Mouse (Mus musculus) MEL (cell line): ENCODE results near the gene Opcml. TPM values are rescaled to one million over a fixed set of nuclear protein-coding genes. Genes with fewer than 3 reads are reported as not detected.

Experiments
- DNase-seq: peaks from one replicate; pipeline ENCODE4 v3.0.0; 2011; ENCODE audit warnings: low read depth, low spot score
- H3K27ac ChIP-seq: 2 replicates; pipeline ENCODE4 v1.5.1; 2012; ENCODE audit warnings: low read depth, mild to moderate bottlenecking, control low read depth, low read length, moderate library complexity; ENCODE audit not compliant: control insufficient read depth
- H3K27me3 ChIP-seq, 2 experiments: fragments of 150-350 bp in 1 of 2; sonication (generic) in 1 of 2; 2 replicates each; pipeline ENCODE4 v1.6.1; 2012; ENCODE audit warnings: low read length in 2 of 2, mild to moderate bottlenecking in 2 of 2, improper control_type of control experiment in 1 of 2, moderate library complexity in 1 of 2; ENCODE audit not compliant: insufficient read depth in 2 of 2, control insufficient read depth in 1 of 2
- H3K36me3 ChIP-seq, 2 experiments: 2 replicates each; pipeline ENCODE4 v1.6.1; 2012 to 2014; ENCODE audit warnings: low read length in 2 of 2, improper control_type of control experiment in 1 of 2, inconsistent platforms in 1 of 2, mild to moderate bottlenecking in 1 of 2; ENCODE audit not compliant: insufficient read depth in 2 of 2, control insufficient read depth in 1 of 2
- H3K4me1 ChIP-seq, 2 experiments: fragments of 150-350 bp in 1 of 2; sonication (generic) in 1 of 2; 2 replicates each; pipeline ENCODE4 v1.6.1; 2012; ENCODE audit warnings: low read length in 2 of 2, improper control_type of control experiment in 1 of 2, mild to moderate bottlenecking in 1 of 2; ENCODE audit not compliant: insufficient read depth in 2 of 2, control insufficient read depth in 1 of 2
- H3K4me3 ChIP-seq, 2 experiments: fragments of 150-350 bp in 1 of 2; sonication (generic) in 1 of 2; 2 replicates each; pipeline ENCODE4 v1.5.1; 2012; ENCODE audit warnings: low read depth in 2 of 2, low read length in 2 of 2, mild to moderate bottlenecking in 2 of 2, moderate library complexity in 2 of 2, control low read depth in 1 of 2, improper control_type of control experiment in 1 of 2; ENCODE audit not compliant: control insufficient read depth in 1 of 2, insufficient read depth in 1 of 2
- H3K79me2 ChIP-seq: 2 replicates; pipeline ENCODE4 v1.6.1; 2012; ENCODE audit warnings: mild to moderate bottlenecking, low read length, moderate library complexity; ENCODE audit not compliant: control insufficient read depth, poor library complexity, insufficient read depth
- H3K9ac ChIP-seq: 2 replicates; pipeline ENCODE4 v1.6.1; 2012; ENCODE audit warnings: low read depth, mild to moderate bottlenecking, control low read depth, low read length, moderate library complexity; ENCODE audit not compliant: control insufficient read depth, poor library complexity, severe bottlenecking
- H3K9me3 ChIP-seq: fragments of 150-350 bp; sonication (generic); replicated peaks from 2 replicates; pipeline ENCODE4 v1.6.1; 2012; ENCODE audit warnings: mild to moderate bottlenecking, low read length, improper control_type of control experiment, moderate library complexity; ENCODE audit not compliant: insufficient read depth
- BHLHE40 ChIP-seq: IDR thresholded peaks from 2 replicates; pipeline ENCODE4 v1.6.1; 2012; ENCODE audit warnings: low read depth, mild to moderate bottlenecking, inconsistent platforms, low read length, improper control_type of control experiment, borderline replicate concordance
- CHD2 ChIP-seq: IDR thresholded peaks from 2 replicates; pipeline ENCODE4 v1.6.1; 2011; ENCODE audit warnings: low read length, improper control_type of control experiment
- E2F4 ChIP-seq: IDR thresholded peaks from 2 replicates; pipeline ENCODE4 v1.6.1; 2011; ENCODE audit warnings: low read depth, low read length, improper control_type of control experiment, borderline replicate concordance
- ETS1 ChIP-seq: IDR thresholded peaks from 2 replicates; pipeline ENCODE4 v1.6.1; 2012; ENCODE audit warnings: low read depth, mild to moderate bottlenecking, inconsistent platforms, low read length, improper control_type of control experiment, moderate library complexity
- GABPA ChIP-seq: IDR thresholded peaks from 2 replicates; pipeline ENCODE4 v1.6.1; 2012; ENCODE audit warnings: low read depth, mild to moderate bottlenecking, inconsistent platforms, low read length, improper control_type of control experiment, moderate library complexity
- GATA1 ChIP-seq: IDR thresholded peaks from 2 replicates; pipeline ENCODE4 v1.6.1; 2011; ENCODE audit warnings: low read depth, low read length, improper control_type of control experiment
- JUND ChIP-seq: IDR thresholded peaks from 2 replicates; pipeline ENCODE4 v1.6.1; 2011; ENCODE audit warnings: low read depth, mild to moderate bottlenecking, improper control_type of control experiment, low read length
- MAX ChIP-seq: IDR thresholded peaks from 2 replicates; pipeline ENCODE4 v1.6.1; 2011; ENCODE audit warnings: low read length, improper control_type of control experiment
- MAZ ChIP-seq: IDR thresholded peaks from 2 replicates; pipeline ENCODE4 v1.6.1; 2012; ENCODE audit warnings: low read depth, mild to moderate bottlenecking, inconsistent platforms, low read length, improper control_type of control experiment
- MYC ChIP-seq: IDR thresholded peaks from 2 replicates; pipeline ENCODE4 v1.6.1; 2011; ENCODE audit warnings: low read depth, mild to moderate bottlenecking, low read length, improper control_type of control experiment, moderate library complexity
- POLR2AphosphoS2 ChIP-seq: IDR thresholded peaks from 2 replicates; pipeline ENCODE4 v1.6.1; 2011; ENCODE audit warnings: low read length, improper control_type of control experiment
- POLR2AphosphoS5 ChIP-seq: IDR thresholded peaks from 2 replicates; pipeline ENCODE4 v1.6.1; 2012; ENCODE audit warnings: low read depth, borderline replicate concordance, mild to moderate bottlenecking, inconsistent platforms, low read length, moderate library complexity, mixed read lengths
- RCOR1 ChIP-seq: IDR thresholded peaks from 2 replicates; pipeline ENCODE4 v1.6.1; 2012; ENCODE audit warnings: low read depth, mild to moderate bottlenecking, inconsistent platforms, low read length, improper control_type of control experiment
- SIN3A ChIP-seq: IDR thresholded peaks from 2 replicates; pipeline ENCODE4 v1.6.1; 2012; ENCODE audit warnings: low read length, improper control_type of control experiment, inconsistent platforms
- TBP ChIP-seq: IDR thresholded peaks from 2 replicates; pipeline ENCODE4 v1.8.0; 2011; ENCODE audit warnings: low read depth, low read length, improper control_type of control experiment
- USF2 ChIP-seq, 2 experiments: IDR thresholded peaks; 2 replicates each; pipeline ENCODE4 v1.6.1; 2011 to 2012; ENCODE audit warnings: improper control_type of control experiment in 2 of 2, low read length in 2 of 2, borderline replicate concordance in 1 of 2, inconsistent platforms in 1 of 2, low read depth in 1 of 2, mild to moderate bottlenecking in 1 of 2; ENCODE audit not compliant: insufficient read depth in 1 of 2
- ZMIZ1 ChIP-seq: IDR thresholded peaks from 2 replicates; pipeline ENCODE4 v1.6.1; 2012; ENCODE audit warnings: low read depth, mild to moderate bottlenecking, inconsistent platforms, low read length, improper control_type of control experiment, moderate library complexity
- polyA plus RNA-seq, 2 experiments: library from polyadenylated mRNA; stranded (reverse) in 1 of 2; unstranded in 1 of 2; fragments of >175 nt in 1 of 2; fragments of >200 nt in 1 of 2; gene quantifications; 2 replicates each; pipeline versions ENCODE4 v1.2.1 to v1.2.4; 2012; ENCODE audit warnings: low replicate concordance in 2 of 2, low read depth in 1 of 2; ENCODE audit not compliant: insufficient read length in 2 of 2, insufficient read depth in 1 of 2, missing spikeins in 1 of 2
- total RNA-seq: library from RNA; depleted of rRNA; stranded (reverse); fragments of 300-350 nt; gene quantifications from 2 replicates; pipeline ENCODE4 v1.2.3, GENCODE M21; 2012

Opcml gene
- total and polyA plus RNA-seq, 3 experiments: not detected

- Histone ChIP-seq H3K36me3 (no peaks in the 10 kb centered on the region), H3K27me3 (no peaks in the 10 kb centered on the region), H3K4me1 (no peaks in the 10 kb centered on the region), H3K27ac (no peak overlapping the region), H3K4me3 (no peak overlapping the region), H3K9me3 (no peaks in the 10 kb centered on the region), H3K9ac (no peak overlapping the region), H3K79me2 (no peaks in the 10 kb centered on the region)
- TF ChIP-seq MAX: no peak
- no peak for DNase-seq
Measured at GRCm38 (mm10) chr9:28764149-28764548, 973.6 kb downstream of the Opcml start.

DNA sequence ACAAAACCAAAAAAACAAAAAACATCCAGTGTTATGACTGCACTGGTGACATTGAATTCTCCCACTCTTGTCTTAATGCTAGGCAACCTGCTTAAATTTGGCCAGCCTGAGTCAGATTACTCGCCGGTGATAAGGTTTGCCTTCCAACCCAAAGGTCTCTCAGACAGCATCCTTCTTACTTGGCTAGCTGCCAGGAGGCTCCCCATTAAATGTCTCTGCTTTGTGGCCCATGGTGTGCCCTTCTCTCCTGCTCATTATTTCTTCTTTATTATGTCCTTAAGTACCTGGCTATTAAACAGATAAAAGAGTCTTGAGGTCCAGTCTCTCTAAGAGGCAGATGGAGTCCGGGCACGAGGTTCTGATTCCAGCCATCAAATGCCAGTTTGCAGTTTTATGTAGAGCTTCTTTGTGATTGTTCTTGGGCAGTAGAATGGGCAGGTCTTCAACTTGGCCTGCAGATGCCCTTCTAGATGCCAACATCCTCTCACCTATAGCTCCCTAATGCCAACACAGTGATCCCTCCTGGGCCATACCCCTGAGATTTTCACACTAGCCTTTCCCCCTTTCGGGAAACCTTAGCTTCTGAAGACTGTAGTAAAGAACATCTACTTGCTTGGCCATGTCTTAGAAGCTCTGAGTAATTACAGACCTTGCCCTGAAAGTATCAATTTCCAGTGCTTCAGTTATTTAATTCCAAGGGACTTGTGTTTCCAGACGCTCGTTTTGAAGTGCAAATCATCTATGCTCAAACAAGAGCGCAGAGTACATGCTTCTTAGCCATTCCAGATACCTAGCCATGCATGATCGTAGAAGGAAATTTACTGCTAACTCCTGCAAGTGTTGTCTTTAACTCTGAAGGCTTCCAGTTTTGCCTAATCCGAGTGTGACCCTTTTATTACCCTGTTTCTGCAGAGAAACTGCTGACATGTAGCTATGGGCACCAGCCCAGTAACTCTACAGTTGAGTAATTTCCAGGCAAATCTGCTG is 986.2 kb downstream of the Opcml start:
- H3K36me3 ChIP-seq: no peaks in the 10 kb centered on the region
- TF ChIP-seq TBP (no peak), BHLHE40 (no peak), USF2 (IDR thresholded peaks at IDR 0.05; ENCODE audit: borderline replicate concordance in 1 of 2, insufficient read depth in 1 of 2, low read depth in 1 of 2, low read length in 2 of 2) (no peak), MAZ (no peak), GATA1 (no peak), JUND (no peak), POLR2AphosphoS5 (no peak), ZMIZ1 (no peak), MYC (no peak), E2F4 (no peak), ETS1 (no peak), CHD2 (no peak), RCOR1 (no peak), GABPA (no peak), POLR2AphosphoS2 (no peak), SIN3A (no peak)
- TF ChIP-seq, all 39 proteins: peak for 0
- no peaks in the 10 kb centered on the region for H3K79me2 ChIP-seq
- no peak overlapping the region for H3K4me3 ChIP-seq
- H3K4me1 ChIP-seq: no peaks in the 10 kb centered on the region
- no peaks in the 10 kb centered on the region for H3K27me3 ChIP-seq
- no peak for DNase-seq
- H3K9ac ChIP-seq: no peak overlapping the region
- H3K9me3 ChIP-seq: no peaks in the 10 kb centered on the region
- H3K27ac ChIP-seq: no peak overlapping the region
